Mouse (Mus musculus): ENCODE measurements around the gene Cep112.
A peak's percentile ranks its signal among the peaks of the same experiment; 100 is the strongest.

The Cep112 gene

GRCm38 (mm10) chr11:108396076-108396829 lies 28.7 kb upstream of the Cep112 start:
- no peaks in the 10 kb centered on the region for H3K27me3 ChIP-seq (ENCODE audit: insufficient read depth, low read length)
- H3K4me1 ChIP-seq (replicated peaks; ENCODE audit: low read depth, low read length): no peaks in the 10 kb centered on the region
- no peak for TF ChIP-seq NANOG (IDR thresholded peaks at IDR 0.05; ENCODE audit: borderline replicate concordance, low read length)
- no peak for TF ChIP-seq CTCF (conservative IDR thresholded peaks at IDR 0.05; ENCODE audit: low read length)
- TF ChIP-seq POU5F1 (IDR thresholded peaks at IDR 0.05; ENCODE audit: borderline replicate concordance, low read length): no peak
- H3K9me3 ChIP-seq (ENCODE audit: low read length): no peaks in the 10 kb centered on the region
- H3K4me3 ChIP-seq (replicated peaks; ENCODE audit: low read length): no peak overlapping the region
- H3K36me3 ChIP-seq (ENCODE audit: insufficient read depth, low read length): no peaks in the 10 kb centered on the region

DNA sequence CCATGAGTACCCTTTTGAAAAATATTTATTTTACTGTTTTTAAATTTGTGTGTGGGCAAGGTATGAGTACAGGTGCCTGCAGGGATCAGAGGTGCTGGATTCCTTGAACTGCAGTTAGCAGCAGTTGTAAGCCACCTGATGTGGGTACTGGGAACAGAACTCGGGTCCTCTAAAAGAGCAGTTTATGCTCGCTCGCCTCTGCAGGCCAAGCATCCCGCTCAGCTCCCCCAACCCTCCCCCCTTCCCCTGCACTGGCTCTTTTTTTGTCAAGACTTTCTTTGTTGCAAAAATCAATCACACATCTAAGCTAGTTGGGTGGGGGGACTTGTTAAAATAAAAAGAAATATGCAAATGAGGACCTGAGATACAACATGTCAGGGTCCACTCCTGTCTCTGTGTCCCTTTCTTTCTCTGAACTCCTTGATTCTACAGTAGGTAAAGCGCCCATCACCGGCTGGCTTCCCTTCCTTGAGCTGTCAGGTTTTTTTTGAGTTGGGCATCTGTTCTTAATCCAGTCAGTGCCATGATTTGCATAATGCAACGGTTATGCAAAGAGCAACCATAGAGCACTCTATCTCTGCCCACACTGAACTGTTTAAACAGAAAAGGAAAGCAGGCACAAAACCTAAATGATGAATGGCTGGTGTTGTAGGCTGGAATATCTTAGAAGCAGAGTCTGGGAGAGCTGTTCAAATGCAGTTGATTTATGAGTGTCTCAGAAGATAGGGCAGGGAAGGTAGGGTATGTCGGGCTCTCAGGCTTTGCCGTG lies 14.9 kb upstream of the Cep112 start:
- Histone ChIP-seq H3K36me3 (ENCODE audit: insufficient read depth, low read length) (no peaks in the 10 kb centered on the region), H3K4me3 (replicated peaks; ENCODE audit: low read length) (no peak overlapping the region), H3K27me3 (ENCODE audit: insufficient read depth, low read length) (peaks cover 4% of the 10 kb centered on the region; the same call in 1 of the 2 replicates), H3K9me3 (ENCODE audit: low read length) (no peaks in the 10 kb centered on the region), H3K4me1 (replicated peaks; ENCODE audit: low read depth, low read length) (no peaks in the 10 kb centered on the region)
- TF ChIP-seq POU5F1 (IDR thresholded peaks at IDR 0.05; ENCODE audit: borderline replicate concordance, low read length): no peak
- no peak for TF ChIP-seq NANOG (IDR thresholded peaks at IDR 0.05; ENCODE audit: borderline replicate concordance, low read length)
- TF ChIP-seq CTCF (conservative IDR thresholded peaks at IDR 0.05; ENCODE audit: low read length): no peak

DNA sequence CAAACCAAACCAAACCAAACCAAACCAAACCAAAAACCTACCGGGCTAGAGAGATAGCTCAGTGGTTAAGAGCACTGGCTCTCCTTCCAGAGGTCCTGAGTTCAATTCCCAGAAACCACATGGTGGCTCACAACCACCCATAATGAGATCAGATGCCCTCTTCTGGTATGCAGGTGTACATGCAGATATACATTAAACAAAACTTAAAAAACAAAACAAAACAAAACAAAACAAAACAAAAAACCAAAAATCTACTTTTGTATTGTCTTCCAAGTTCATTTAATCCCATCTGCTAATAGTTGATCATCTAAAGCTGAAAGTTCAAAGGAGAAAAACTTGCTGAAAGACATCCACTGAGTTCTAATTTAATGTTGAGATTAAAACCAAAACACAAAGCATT lies 8.6 kb upstream of the Cep112 start:
- H3K4me1 ChIP-seq (replicated peaks; ENCODE audit: low read depth, low read length): peaks cover 22% of the 10 kb centered on the region
- TF ChIP-seq CTCF (conservative IDR thresholded peaks at IDR 0.05; ENCODE audit: low read length) (no peak), POU5F1 (IDR thresholded peaks at IDR 0.05; ENCODE audit: borderline replicate concordance, low read length) (no peak), NANOG (IDR thresholded peaks at IDR 0.05; ENCODE audit: borderline replicate concordance, low read length) (no peak)
- no peaks in the 10 kb centered on the region for H3K36me3 ChIP-seq (ENCODE audit: insufficient read depth, low read length)
- no peaks in the 10 kb centered on the region for H3K9me3 ChIP-seq (ENCODE audit: low read length)
- peaks cover 4% of the 10 kb centered on the region; the same call in 1 of the 2 replicates for H3K27me3 ChIP-seq (ENCODE audit: insufficient read depth, low read length)
- H3K4me3 ChIP-seq (replicated peaks; ENCODE audit: low read length): no peak overlapping the region

- H3K9me3 ChIP-seq (ENCODE audit: low read length): no peaks in the 10 kb centered on the region
- H3K36me3 ChIP-seq (ENCODE audit: insufficient read depth, low read length): no peaks in the 10 kb centered on the region
- TF ChIP-seq POU5F1 (IDR thresholded peaks at IDR 0.05; ENCODE audit: borderline replicate concordance, low read length): no peak
- peak; percentile 38 for TF ChIP-seq CTCF (conservative IDR thresholded peaks at IDR 0.05; ENCODE audit: low read length)
- peaks cover 12% of the 10 kb centered on the region; the same call in 1 of the 2 replicates for H3K27me3 ChIP-seq (ENCODE audit: insufficient read depth, low read length)
- H3K4me1 ChIP-seq (replicated peaks; ENCODE audit: low read depth, low read length): peaks cover 38% of the 10 kb centered on the region
- no peak overlapping the region for H3K4me3 ChIP-seq (replicated peaks; ENCODE audit: low read length)
Measured at GRCm38 (mm10) chr11:108418540-108418939, 6.5 kb upstream of the Cep112 start.

GRCm38 (mm10) chr11:108419242-108419641 lies 5.8 kb upstream of the Cep112 start:
- peaks cover 12% of the 10 kb centered on the region; the same call in 1 of the 2 replicates for H3K27me3 ChIP-seq (ENCODE audit: insufficient read depth, low read length)
- TF ChIP-seq POU5F1 (IDR thresholded peaks at IDR 0.05; ENCODE audit: borderline replicate concordance, low read length) (no peak), CTCF (conservative IDR thresholded peaks at IDR 0.05; ENCODE audit: low read length) (no peak), NANOG (IDR thresholded peaks at IDR 0.05; ENCODE audit: borderline replicate concordance, low read length) (no peak)
- H3K36me3 ChIP-seq (ENCODE audit: insufficient read depth, low read length): no peaks in the 10 kb centered on the region
- H3K4me3 ChIP-seq (replicated peaks; ENCODE audit: low read length): no peak overlapping the region
- peaks cover 45% of the 10 kb centered on the region for H3K4me1 ChIP-seq (replicated peaks; ENCODE audit: low read depth, low read length)
- no peaks in the 10 kb centered on the region for H3K9me3 ChIP-seq (ENCODE audit: low read length)

DNA sequence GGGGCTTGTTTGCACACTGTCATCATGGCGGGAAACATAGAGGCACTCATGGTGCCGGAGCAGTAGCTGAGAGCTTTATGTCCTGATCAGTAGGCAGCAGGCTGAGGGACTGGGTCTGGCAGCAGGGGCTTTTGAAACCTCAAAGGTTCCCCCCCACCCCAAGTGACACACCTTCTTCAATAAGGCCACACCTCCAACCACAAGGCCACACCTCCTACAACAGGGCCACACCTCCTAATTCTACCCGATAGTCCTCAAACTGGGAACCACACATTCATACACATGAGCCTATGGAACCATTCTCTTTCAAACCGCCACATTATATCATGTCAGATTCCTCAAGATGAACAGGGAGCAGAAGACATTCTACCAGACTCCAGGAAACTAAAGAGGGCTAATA lies 4.2 kb upstream of the Cep112 start:
- H3K4me1 ChIP-seq (replicated peaks; ENCODE audit: low read depth, low read length): peaks cover 52% of the 10 kb centered on the region
- H3K36me3 ChIP-seq (ENCODE audit: insufficient read depth, low read length): no peaks in the 10 kb centered on the region
- TF ChIP-seq CTCF (conservative IDR thresholded peaks at IDR 0.05; ENCODE audit: low read length): no peak
- TF ChIP-seq NANOG (IDR thresholded peaks at IDR 0.05; ENCODE audit: borderline replicate concordance, low read length): no peak
- no peak for TF ChIP-seq POU5F1 (IDR thresholded peaks at IDR 0.05; ENCODE audit: borderline replicate concordance, low read length)
- no peak overlapping the region for H3K4me3 ChIP-seq (replicated peaks; ENCODE audit: low read length)
- H3K27me3 ChIP-seq (ENCODE audit: insufficient read depth, low read length): peaks cover 8% of the 10 kb centered on the region; the same call in 1 of the 2 replicates
- no peaks in the 10 kb centered on the region for H3K9me3 ChIP-seq (ENCODE audit: low read length)

GRCm38 (mm10) chr11:108423221-108423620 lies 1.8 kb upstream of the Cep112 start:
- H3K9me3 ChIP-seq (ENCODE audit: low read length): no peaks in the 10 kb centered on the region
- H3K27me3 ChIP-seq (ENCODE audit: insufficient read depth, low read length): peaks cover 8% of the 10 kb centered on the region; the same call in 1 of the 2 replicates
- peak overlapping the region; percentile 10; the same call in 1 of the 2 replicates for H3K4me3 ChIP-seq (replicated peaks; ENCODE audit: low read length)
- H3K4me1 ChIP-seq (replicated peaks; ENCODE audit: low read depth, low read length): peaks cover 59% of the 10 kb centered on the region
- H3K36me3 ChIP-seq (ENCODE audit: insufficient read depth, low read length): no peaks in the 10 kb centered on the region
- TF ChIP-seq NANOG (IDR thresholded peaks at IDR 0.05; ENCODE audit: borderline replicate concordance, low read length): no peak
- TF ChIP-seq CTCF (conservative IDR thresholded peaks at IDR 0.05; ENCODE audit: low read length): no peak
- no peak for TF ChIP-seq POU5F1 (IDR thresholded peaks at IDR 0.05; ENCODE audit: borderline replicate concordance, low read length)

DNA sequence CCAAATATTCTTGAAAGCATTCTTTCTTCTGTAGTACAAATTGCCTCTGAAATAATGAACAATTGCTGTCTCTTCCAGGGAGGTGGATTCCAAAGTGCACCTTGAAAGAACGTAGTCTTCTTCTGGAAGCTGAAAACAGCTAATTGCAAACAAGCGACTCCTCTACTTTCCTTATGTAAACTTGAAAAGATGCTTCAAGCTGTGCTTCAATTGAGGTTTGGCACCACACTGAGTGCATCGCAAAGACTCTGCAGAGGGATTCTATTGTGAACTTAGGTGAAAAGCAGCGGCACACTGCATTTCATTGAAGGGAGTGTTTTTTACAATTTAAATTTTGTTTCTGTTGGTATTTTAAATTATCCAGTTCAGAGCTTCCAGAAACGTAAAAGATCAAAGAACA lies 881 bp upstream of the Cep112 start:
- Histone ChIP-seq H3K9me3 (ENCODE audit: low read length) (no peaks in the 10 kb centered on the region), H3K27me3 (ENCODE audit: insufficient read depth, low read length) (peaks cover 8% of the 10 kb centered on the region; the same call in 1 of the 2 replicates), H3K4me3 (replicated peaks; ENCODE audit: low read length) (peak overlapping the region; percentile 87), H3K4me1 (replicated peaks; ENCODE audit: low read depth, low read length) (peaks cover 57% of the 10 kb centered on the region), H3K36me3 (ENCODE audit: insufficient read depth, low read length) (no peaks in the 10 kb centered on the region)
- no peak for TF ChIP-seq CTCF (conservative IDR thresholded peaks at IDR 0.05; ENCODE audit: low read length)
- peak; percentile 77 for TF ChIP-seq NANOG (IDR thresholded peaks at IDR 0.05; ENCODE audit: borderline replicate concordance, low read length)
- TF ChIP-seq POU5F1 (IDR thresholded peaks at IDR 0.05; ENCODE audit: borderline replicate concordance, low read length): 0 out of 2 replicates have a peak, but pooled peaks have one; percentile 16

All from E14TG2a.4 (cell line).